ENCODE assay signal across 9 mouse cellular contexts in genomic region chr10:5449944-5450343, GRCm38 (mm10).
"Had no signal": no experiment of that assay in that cellular context is flagged by ENCODE, and none has a peak within 500 bp of the region (broad histone marks: within the 10 kb centered on the region; RNA-seq: fewer than 3 reads in every experiment).

No protein-coding gene starts in this region.

- H3K36me3 ChIP-seq: limb, embryonic 13.5 days; midbrain, embryonic 13.5 days; neural tube, embryonic 12.5 days had no signal

- H3K9ac ChIP-seq: limb, embryonic 13.5 days; liver, embryonic 14.5 days; midbrain, embryonic 13.5 days; neural tube, embryonic 12.5 days had no signal

- H3K27ac ChIP-seq: limb, embryonic 13.5 days; liver, embryonic 14.5 days; midbrain, embryonic 13.5 days; neural tube, embryonic 12.5 days had no signal

- ATAC-seq: intestine, embryonic 16.5 days; midbrain, embryonic 13.5 days had no signal

- H3K4me3 ChIP-seq: limb, embryonic 13.5 days; midbrain, embryonic 13.5 days; neural tube, embryonic 12.5 days had no signal

- DNase-seq: kidney, adult 8-10 months; lung, adult 18-20 months; lung, postnatal 36 days; thymus, postnatal 14 days had no signal

- H3K4me1 ChIP-seq: limb, embryonic 13.5 days; midbrain, embryonic 13.5 days; neural tube, embryonic 12.5 days had no signal

- H3K27me3 ChIP-seq: limb, embryonic 13.5 days; midbrain, embryonic 13.5 days; neural tube, embryonic 12.5 days had no signal

- H3K9me3 ChIP-seq: limb, embryonic 13.5 days; midbrain, embryonic 13.5 days; neural tube, embryonic 12.5 days had no signal

- H3K4me2 ChIP-seq: limb, embryonic 13.5 days; midbrain, embryonic 13.5 days; neural tube, embryonic 12.5 days had no signal
